Mouse (Mus musculus): Measurements from ENCODE around the gene Sectm1a.
"Not testable (repeated sequence)": the region's sequence is repeated elsewhere in the genome, so short reads cannot be mapped to it uniquely, and the experiment has no call there.

- TF ChIP-seq CTCF (IDR thresholded peaks at IDR 0.05; ENCODE audit: control insufficient read depth, insufficient read depth, insufficient replicate concordance, low read depth, low read length); POLR2A (IDR thresholded peaks at IDR 0.05; ENCODE audit: control insufficient read depth, low read depth, low read length): not testable (repeated sequence)
These were observed 20.5 kb downstream of the Sectm1a start for GRCm38 (mm10) chr11:121060401-121061067.
